Mouse (Mus musculus): ENCODE results near the gene Spef1.

DNA sequence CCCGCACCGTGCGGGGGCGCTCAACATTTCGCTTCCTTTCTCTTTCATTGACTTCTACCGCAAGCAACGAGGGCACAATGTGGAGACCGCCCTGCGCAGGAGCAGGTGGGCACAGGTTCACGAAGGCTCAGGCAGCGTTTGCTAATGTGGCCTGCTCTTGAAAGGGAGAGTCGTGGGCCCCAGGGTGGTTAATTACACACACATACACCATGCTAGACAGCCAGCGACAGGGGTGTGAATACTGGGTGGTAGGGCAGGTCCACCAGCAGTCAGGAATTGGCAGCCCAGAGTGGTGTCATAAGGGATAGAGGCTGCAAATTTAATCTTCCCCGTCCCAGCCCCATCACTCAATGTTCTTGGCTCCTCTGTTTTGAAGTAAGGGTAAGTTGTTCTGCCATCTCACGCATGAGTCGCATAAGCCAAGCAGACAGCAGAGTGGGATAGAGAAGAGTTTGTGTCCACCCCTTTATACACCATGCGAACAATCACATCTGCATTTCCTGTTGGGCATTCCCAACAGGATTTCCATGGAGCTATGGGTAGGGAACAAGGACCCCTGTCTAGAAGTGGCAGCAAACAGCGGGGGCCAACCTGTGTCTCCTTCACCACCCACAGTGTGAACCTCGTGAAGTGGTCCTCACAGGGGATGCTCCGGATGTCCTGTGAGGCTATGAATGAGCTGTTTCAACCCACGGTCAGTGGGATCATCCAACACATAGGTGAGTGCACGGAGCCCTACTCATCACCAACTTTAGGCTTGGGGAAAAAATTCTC, 43.9 kb downstream of the Spef1 start:
- TF ChIP-seq POLR2A (IDR thresholded peaks at IDR 0.05; ENCODE audit: control insufficient read depth, low read depth, low read length), result no peak
- no peak for TF ChIP-seq CTCF (IDR thresholded peaks at IDR 0.05; ENCODE audit: control insufficient read depth, insufficient read depth, insufficient replicate concordance, low read depth, low read length)

Data from testis, adult 2 months (tissue).